Mouse (Mus musculus) lung, adult 10 weeks (tissue): Measurements from ENCODE around the gene Gpt2. TPM values are rescaled to one million over a fixed set of nuclear protein-coding genes. Genes with fewer than 3 reads are reported as not detected.

Experiments used
- polyA plus RNA-seq: library from polyadenylated mRNA; stranded (reverse); fragments of 350-450 nt; fragmentation: Illumina TruSeq; extraction: RNeasy Lipid Tissue Mini Kit (QIAGEN cat#74804); gene quantifications from one replicate; pipeline ENCODE4 v1.2.3, GENCODE M21; 2014; ENCODE audit warnings: low read depth, low replicate concordance; ENCODE audit not compliant: insufficient read depth

Gene Gpt2
- 6.3 TPM for polyA plus RNA-seq

DNA sequence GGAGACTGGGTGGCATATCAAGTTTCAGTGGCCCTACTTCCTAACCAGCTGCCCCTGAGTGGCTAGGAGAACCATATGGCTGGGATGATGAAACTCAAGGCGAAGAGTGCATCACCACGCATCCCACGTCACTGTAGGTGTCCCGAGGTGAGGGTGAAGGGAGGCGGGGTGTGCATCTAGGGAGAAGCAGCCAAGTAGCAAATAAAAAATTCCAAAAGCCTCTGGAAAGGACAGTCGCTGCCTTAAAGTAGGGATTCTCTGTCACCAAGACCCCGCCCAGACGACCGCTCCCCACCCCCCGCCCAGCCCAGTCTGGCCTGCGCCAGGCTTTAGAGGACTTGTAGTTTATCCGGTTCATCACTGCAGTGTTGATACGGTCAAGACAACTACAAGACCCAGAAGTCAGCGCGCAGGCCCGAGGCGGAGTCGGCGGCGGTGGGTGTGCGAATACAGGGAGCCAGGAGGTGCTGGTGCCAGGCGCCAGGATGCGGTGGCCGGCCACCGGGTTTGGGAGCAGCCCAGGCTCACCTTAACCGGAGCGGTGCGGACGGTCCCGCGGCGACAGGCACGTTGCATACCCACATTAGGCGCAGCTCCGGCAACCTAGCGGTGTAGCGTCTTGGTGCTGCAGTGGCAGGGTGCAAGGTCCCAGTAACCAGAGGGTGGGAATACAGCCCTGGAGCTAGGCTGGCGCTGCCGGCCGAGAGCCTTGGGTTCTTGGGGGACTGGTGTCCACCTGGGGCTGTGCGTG is at the start of gene Gpt2:
TSS of gene Gpt2 (plus strand) at position 452 of the 751 bp plus-strand sequence.

DNA sequence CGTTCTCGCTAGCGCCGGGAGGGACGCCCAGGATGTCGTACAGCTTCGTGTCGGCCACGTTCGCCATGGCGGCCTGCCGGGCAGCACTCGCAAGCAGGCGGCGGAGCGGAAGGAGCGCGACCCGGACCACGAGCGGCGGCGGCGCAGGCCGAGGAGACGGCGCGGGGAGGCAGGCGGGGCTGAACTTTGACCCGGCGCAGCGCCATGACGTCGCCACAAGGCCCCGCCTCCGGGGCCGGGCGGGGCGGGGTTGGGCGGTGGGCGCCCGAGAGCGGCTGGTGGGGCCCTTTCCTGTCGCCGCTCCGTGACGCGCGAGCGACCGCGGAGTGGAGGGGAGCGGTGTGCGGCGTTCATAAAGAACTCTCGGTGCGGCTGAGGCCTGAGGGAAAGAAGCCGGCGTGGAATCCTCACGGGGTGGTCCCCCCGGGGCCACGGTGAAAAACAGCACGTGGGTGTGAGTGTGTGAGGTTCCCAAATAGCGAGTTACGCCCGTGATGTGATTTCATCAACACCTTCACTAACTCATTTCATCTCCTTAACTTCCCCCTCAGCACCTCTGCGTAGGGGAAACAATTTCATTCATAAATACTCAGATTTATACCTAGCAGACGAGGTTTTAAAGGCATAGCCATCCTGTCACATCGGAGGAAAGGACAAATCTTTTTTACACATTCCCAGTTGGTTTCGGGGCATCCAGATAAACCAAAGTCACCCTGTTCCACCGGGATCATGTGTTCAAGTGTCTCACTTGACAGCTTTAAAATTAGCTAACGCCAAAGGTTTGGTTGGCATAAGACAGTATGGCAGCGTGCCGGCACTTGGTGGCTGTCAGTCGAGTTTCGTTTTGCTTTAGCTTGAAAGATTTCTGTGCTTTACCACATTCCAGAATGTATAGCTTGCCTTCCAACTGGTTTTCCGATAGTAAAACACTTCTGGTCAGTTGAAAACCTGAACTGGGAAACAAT is 63.1 kb downstream of the Gpt2 start, which contains the start of gene Dnaja2:
TSS of gene Dnaja2 (minus strand) at position 164 of the 965 bp plus-strand sequence.

Other genes with a start within 250 kb of the Gpt2 start
- 21.7 TPM for gene Orc6, start 192.9 kb upstream of the Gpt2 start, polyA plus RNA-seq
- gene Vps35, start 192.8 kb upstream of the Gpt2 start, polyA plus RNA-seq, result 55.7 TPM
- 3.9 TPM for gene Mylk3, start 106.2 kb upstream of the Gpt2 start, polyA plus RNA-seq
- 11.8 TPM for gene 4921524J17Rik, start 59.7 kb upstream of the Gpt2 start, polyA plus RNA-seq
- 63.9 TPM for gene Dnaja2, start 62.8 kb downstream of the Gpt2 start, polyA plus RNA-seq
- gene Neto2, start 208.3 kb downstream of the Gpt2 start, polyA plus RNA-seq, result 0.46 TPM